Mouse (Mus musculus) heart, adult 2 months (tissue): ENCODE data around the gene Cwc25.

ENCODE experiments used
- EP300 ChIP-seq: fragments of 200-500 bp; IDR thresholded peaks from 2 replicates; pipeline ENCODE4 v1.6.1; 2011; ENCODE audit warnings: low read depth, low read length, control low read depth; ENCODE audit not compliant: insufficient read depth
- POLR2A ChIP-seq: fragments of 200-500 bp; IDR thresholded peaks from 2 replicates; pipeline ENCODE4 v1.6.1; 2011; ENCODE audit warnings: mild to moderate bottlenecking, low read depth, low read length, control low read depth; ENCODE audit not compliant: insufficient read depth

GRCm38 (mm10) chr11:97793165-97793564, 26.8 kb upstream of the Cwc25 start:
- TF ChIP-seq POLR2A (no peak), EP300 (no peak)
